Mouse (Mus musculus): ENCODE measurements around the gene Cfap45.

DNA sequence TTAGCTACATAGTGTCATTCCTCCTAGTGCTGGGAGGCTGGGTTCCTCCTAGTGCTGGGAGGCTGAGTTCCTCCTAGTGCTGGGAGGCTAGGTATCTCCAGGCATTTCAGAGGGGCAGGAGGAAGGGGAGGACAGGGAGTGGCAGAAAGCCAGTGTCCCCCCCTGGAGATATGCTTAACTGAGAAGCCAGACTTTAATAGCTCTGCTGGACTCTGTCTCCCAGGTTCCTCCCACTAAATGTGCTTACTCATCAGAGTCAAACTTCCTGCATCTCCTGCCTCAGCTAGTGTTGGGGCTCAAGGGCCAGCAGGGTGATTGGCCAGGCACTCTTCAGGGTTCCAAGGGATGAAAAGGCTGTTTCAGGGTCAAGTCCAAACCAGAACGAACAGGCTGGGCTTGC, 5.2 kb upstream of the Cfap45 start:
- TF ChIP-seq CTCF (conservative IDR thresholded peaks at IDR 0.05; ENCODE audit: insufficient read depth, insufficient read length, low read depth, low read length) (no peak), POLR2A (IDR thresholded peaks at IDR 0.05; ENCODE audit: low read depth, low read length) (no peak)

Measured in kidney, adult 2 months (tissue).